Mouse (Mus musculus) frontal cortex, postnatal 14 days (tissue): ENCODE measurements around the gene Frk.
"Not testable (repeated sequence)": the region's sequence is repeated elsewhere in the genome, so short reads cannot be mapped to it uniquely, and the experiment has no call there.

ENCODE experiments used
- DNase-seq, 2 experiments: peaks; one replicate each; pipeline ENCODE4 v3.0.0; 2022; ENCODE audit warnings: low spot score in 2 of 2

Frk gene

DNA sequence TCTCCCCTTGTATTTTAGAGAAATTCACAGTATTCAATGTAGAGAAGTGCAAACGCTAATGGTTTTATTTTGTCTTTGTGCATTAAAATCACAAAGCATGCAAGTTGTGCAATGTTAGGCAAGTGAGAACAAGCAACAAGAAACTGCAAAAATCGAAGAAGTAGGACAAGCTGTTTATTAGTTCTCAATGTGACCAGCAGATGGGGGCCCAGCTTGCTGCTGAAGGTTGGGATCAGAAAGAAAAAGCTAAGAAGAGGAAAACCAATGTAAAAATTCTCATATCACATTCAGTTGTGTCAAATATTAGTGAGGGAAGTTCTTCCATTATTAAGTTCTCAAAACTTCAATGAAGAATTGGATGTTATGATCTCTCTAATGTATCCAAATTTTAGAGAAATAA lies 134.0 kb downstream of the Frk start:
- DNase-seq, result no peak

GRCm38 (mm10) chr10:34618490-34618889 lies 135.3 kb downstream of the Frk start:
- DNase-seq, result no peak

- not testable (repeated sequence) for DNase-seq
Measured at GRCm38 (mm10) chr10:34620540-34620939, 137.3 kb downstream of the Frk start.

DNA sequence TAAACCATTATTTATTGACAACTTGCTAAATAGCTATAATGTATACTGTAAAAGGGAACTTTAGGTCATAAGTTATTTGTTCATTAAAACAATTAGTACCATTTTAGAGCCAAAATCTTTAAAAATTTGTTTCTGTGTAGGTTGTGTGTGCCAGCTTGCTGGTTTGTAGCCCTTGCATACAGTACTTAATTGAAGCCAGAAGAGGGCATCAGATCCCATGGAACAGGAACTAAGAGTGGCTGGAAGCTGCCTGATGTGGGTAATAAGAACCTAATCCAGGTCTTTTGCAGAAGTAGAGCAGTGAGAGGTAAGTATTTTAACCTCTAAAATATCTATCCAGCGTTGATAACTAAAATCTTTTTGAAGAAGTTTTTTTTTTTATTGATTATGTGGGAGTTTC lies 155.0 kb downstream of the Frk start:
- DNase-seq, result no peak
